Mouse (Mus musculus) liver, postnatal 0 days (tissue): ENCODE measurements at regions not wholly inside any gene's neighbourhood (a gene's known extent, or its start where the extent isn't known, plus 50 kb on each side); places are given as distances from the start of the nearest gene placed in this dataset.

Source experiments
- CTCF ChIP-seq: sonication (generic); IDR thresholded peaks from 2 replicates; pipeline ENCODE4 v1.5.1; 2016; ENCODE audit warnings: antibody characterized with exemption, low read depth
- EP300 ChIP-seq: IDR thresholded peaks from 2 replicates; pipeline ENCODE4 v1.6.1; 2016; ENCODE audit warnings: antibody characterized with exemption, low read depth, mild to moderate bottlenecking

GRCm38 (mm10) chr13:113495136-113495535, 123.2 kb downstream of the Snx18 start:
- TF ChIP-seq CTCF (no peak), EP300 (no peak)
